Mouse (Mus musculus): ENCODE measurements around the gene Ttc5.

DNA sequence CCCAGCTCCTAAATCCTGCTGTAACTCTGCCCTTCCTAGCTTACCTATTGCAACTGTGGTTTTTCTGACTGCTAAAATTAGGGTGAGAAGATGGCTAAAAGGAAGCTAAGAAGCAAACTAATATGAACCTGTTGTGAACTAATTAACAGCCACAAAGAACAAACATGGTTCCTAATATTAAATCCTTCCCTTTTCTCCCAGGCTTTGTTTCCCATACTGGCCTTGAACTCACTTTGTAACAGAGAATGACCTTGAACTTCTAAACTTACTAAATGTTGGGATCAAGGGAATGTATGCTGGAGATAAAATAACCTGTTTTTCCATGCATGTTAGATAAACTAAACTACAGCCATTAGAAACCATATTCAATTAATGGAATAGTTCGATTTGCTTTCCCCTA lies 11.1 kb upstream of the Ttc5 start:
- TF ChIP-seq CTCF (IDR thresholded peaks at IDR 0.05) (no peak), POLR2A (IDR thresholded peaks at IDR 0.05; ENCODE audit: insufficient read depth, low read depth, low read length) (no peak), EP300 (IDR thresholded peaks at IDR 0.05; ENCODE audit: insufficient read depth, low read depth, low read length) (no peak)
